Mouse (Mus musculus) liver, embryonic 15.5 days (tissue): Measurements from ENCODE around the gene Chd1l. TPM values are rescaled to one million over a fixed set of nuclear protein-coding genes. Genes with fewer than 3 reads are reported as not detected.

Experiments used
- ATAC-seq: fragments of 200-750 bp; cut with Nextera tagmentation; 2 replicates; pipeline ENCODE4 v1.8.0; 2017; ENCODE audit warnings: moderate number of reproducible peaks, mild to moderate bottlenecking, moderate library complexity; ENCODE audit not compliant: insufficient read depth
- H3K27ac ChIP-seq: fragments of 300-500 bp; sonication (generic); replicated peaks from 2 replicates; pipeline ENCODE4 v1.5.1; 2015; ENCODE audit warnings: mild to moderate bottlenecking, inconsistent platforms
- H3K27me3 ChIP-seq: fragments of 300-500 bp; sonication (generic); 2 replicates; pipeline ENCODE4 v1.6.1; 2015; ENCODE audit warnings: mild to moderate bottlenecking, inconsistent platforms
- H3K36me3 ChIP-seq: fragments of 300-500 bp; sonication (generic); replicated peaks from 2 replicates; pipeline ENCODE4 v1.6.1; 2015; ENCODE audit warnings: moderate library complexity, mild to moderate bottlenecking, inconsistent platforms
- H3K4me1 ChIP-seq: fragments of 300-500 bp; sonication (generic); replicated peaks from 2 replicates; pipeline ENCODE4 v1.6.1; 2015; ENCODE audit warnings: inconsistent platforms
- H3K4me2 ChIP-seq: fragments of 300-500 bp; sonication (generic); 2 replicates; pipeline ENCODE4 v1.6.1; 2015; ENCODE audit warnings: moderate library complexity, mild to moderate bottlenecking, inconsistent platforms
- H3K4me3 ChIP-seq: fragments of 300-500 bp; sonication (generic); replicated peaks from 2 replicates; pipeline ENCODE4 v1.5.1; 2015; ENCODE audit warnings: mild to moderate bottlenecking, inconsistent platforms
- H3K9ac ChIP-seq: fragments of 300-500 bp; sonication (generic); 2 replicates; pipeline ENCODE4 v1.6.1; 2015; ENCODE audit warnings: moderate library complexity, mild to moderate bottlenecking, inconsistent platforms
- H3K9me3 ChIP-seq: fragments of 300-500 bp; sonication (generic); replicated peaks from 2 replicates; pipeline ENCODE4 v1.6.1; 2016; ENCODE audit warnings: inconsistent platforms
- WGBS: fragments of 180-500 bp; shearing (Covaris S2); methylation state at CpG from one replicate; pipeline ENCODE4 v1.1.7; 2015; ENCODE audit warnings: mixed read lengths; ENCODE audit not compliant: insufficient replicate concordance; 5-methylcytosine and 5-hydroxymethylcytosine counted together
- polyA plus RNA-seq: library from polyadenylated mRNA; unstranded; fragments of >200 nt; fragmentation: Nextera tagmentation; extraction: Ambion mirVana; gene quantifications from 2 replicates; pipeline ENCODE4 v1.2.1, GENCODE M21; 2015

The Chd1l gene
- polyA plus RNA-seq, 1 experiment from 2014 or later, result 10.2 TPM

DNA sequence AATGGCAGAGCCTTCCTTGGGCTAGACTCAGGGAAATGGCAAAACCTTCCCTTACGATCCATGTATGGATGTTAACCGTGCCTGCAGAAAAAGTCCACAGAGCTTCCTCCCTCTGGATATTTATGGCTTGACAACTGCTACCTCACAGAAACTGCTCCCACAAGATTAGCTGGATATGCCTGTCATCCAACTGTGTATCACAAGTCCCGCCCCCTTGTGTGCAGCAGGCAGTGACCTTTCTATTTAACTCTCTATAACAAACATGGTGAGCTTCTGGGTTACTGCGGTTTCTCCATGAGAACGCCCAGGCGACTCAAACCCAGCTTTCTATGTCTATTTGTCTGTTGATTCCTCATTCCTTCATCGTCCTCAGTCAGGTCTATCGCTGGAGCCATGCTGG, 7.9 kb upstream of the Chd1l start:
- WGBS, result 68% methylated on average over 8 of the region's 8 CpGs
- Histone ChIP-seq H3K9me3 (no peaks in the 10 kb centered on the region), H3K4me1 (0 out of 2 replicates have a peak, but pooled peaks cover 8% of the 10 kb centered on the region), H3K27ac (no peak overlapping the region), H3K4me3 (no peak overlapping the region), H3K4me2 (no peak overlapping the region), H3K36me3 (no peaks in the 10 kb centered on the region), H3K27me3 (no peaks in the 10 kb centered on the region), H3K9ac (no peak overlapping the region)
- no peak for ATAC-seq

- ATAC-seq, result no peak
- Histone ChIP-seq H3K9ac (no peak overlapping the region), H3K27ac (no peak overlapping the region), H3K4me3 (no peak overlapping the region), H3K4me2 (no peak overlapping the region), H3K27me3 (no peaks in the 10 kb centered on the region), H3K9me3 (no peaks in the 10 kb centered on the region), H3K4me1 (0 out of 2 replicates have a peak, but pooled peaks cover 8% of the 10 kb centered on the region), H3K36me3 (no peaks in the 10 kb centered on the region)
- 82% methylated on average over 18 of the region's 19 CpGs for WGBS
Measured at GRCm38 (mm10) chr3:97617091-97617825, 7.3 kb upstream of the Chd1l start.

GRCm38 (mm10) chr3:97615933-97616332, 5.9 kb upstream of the Chd1l start:
- no peak for ATAC-seq
- H3K4me3 ChIP-seq, result no peak overlapping the region
- H3K9ac ChIP-seq, result no peak overlapping the region
- no peaks in the 10 kb centered on the region for H3K27me3 ChIP-seq
- H3K9me3 ChIP-seq, result no peaks in the 10 kb centered on the region
- 57% methylated on average over 4 of the region's 4 CpGs for WGBS
- H3K36me3 ChIP-seq, result no peaks in the 10 kb centered on the region
- no peak overlapping the region for H3K4me2 ChIP-seq
- H3K27ac ChIP-seq, result no peak overlapping the region
- 0 out of 2 replicates have a peak, but pooled peaks cover 8% of the 10 kb centered on the region for H3K4me1 ChIP-seq

DNA sequence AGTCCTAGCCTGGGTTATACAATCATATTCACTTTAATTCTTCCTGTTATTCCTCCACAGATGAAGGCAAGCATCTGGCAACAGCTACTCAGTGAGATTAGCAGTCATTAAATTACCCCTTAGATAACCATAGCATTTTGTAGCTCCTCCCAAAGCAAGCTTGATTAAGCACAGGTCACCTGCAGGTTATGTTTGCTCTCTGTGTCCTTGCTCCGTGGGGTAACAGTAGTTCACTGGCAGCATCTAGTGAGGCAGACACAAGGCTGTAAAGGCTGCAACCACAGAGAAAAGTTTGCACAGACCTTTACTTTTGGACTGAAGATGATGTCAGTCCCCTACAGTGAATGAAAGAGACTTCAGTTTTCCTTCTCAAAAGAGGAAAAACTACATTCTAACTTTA, 5.2 kb upstream of the Chd1l start:
- H3K36me3 ChIP-seq, result no peaks in the 10 kb centered on the region
- H3K4me2 ChIP-seq, result no peak overlapping the region
- H3K9ac ChIP-seq, result no peak overlapping the region
- 20% methylated on average over 1 of the region's 1 CpGs for WGBS
- H3K27me3 ChIP-seq, result no peaks in the 10 kb centered on the region
- no peak for ATAC-seq
- H3K4me1 ChIP-seq, result peaks cover 13% of the 10 kb centered on the region
- H3K4me3 ChIP-seq, result no peak overlapping the region
- no peak overlapping the region for H3K27ac ChIP-seq
- no peaks in the 10 kb centered on the region for H3K9me3 ChIP-seq

- 74% methylated on average over 6 of the region's 6 CpGs for WGBS
- Histone ChIP-seq H3K4me1 (peaks cover 24% of the 10 kb centered on the region), H3K36me3 (no peaks in the 10 kb centered on the region), H3K27me3 (no peaks in the 10 kb centered on the region), H3K9me3 (no peaks in the 10 kb centered on the region), H3K9ac (no peak overlapping the region), H3K4me2 (no peak overlapping the region), H3K27ac (no peak overlapping the region), H3K4me3 (no peak overlapping the region)
- ATAC-seq, result no peak
Measured at GRCm38 (mm10) chr3:97611021-97611420, 1.0 kb upstream of the Chd1l start.

- peak overlapping the region; percentile 93 for H3K4me2 ChIP-seq
- ATAC-seq, result peak; percentile 23
- H3K4me3 ChIP-seq, result peak overlapping the region; percentile 93
- no peaks in the 10 kb centered on the region for H3K27me3 ChIP-seq
- no peaks in the 10 kb centered on the region for H3K36me3 ChIP-seq
- H3K27ac ChIP-seq, result peak overlapping the region; percentile 85
- WGBS, result 1% methylated on average over 20 of the region's 20 CpGs
- H3K9ac ChIP-seq, result peak overlapping the region; percentile 87
- H3K4me1 ChIP-seq, result peaks cover 22% of the 10 kb centered on the region
- no peaks in the 10 kb centered on the region for H3K9me3 ChIP-seq
Measured at GRCm38 (mm10) chr3:97609201-97609844, 680 bp downstream of the Chd1l start.

GRCm38 (mm10) chr3:97600050-97600832, 9.8 kb downstream of the Chd1l start:
- no peak overlapping the region for H3K4me3 ChIP-seq
- 58% methylated on average over 3 of the region's 3 CpGs for WGBS
- no peak overlapping the region for H3K27ac ChIP-seq
- no peaks in the 10 kb centered on the region for H3K27me3 ChIP-seq
- no peak for ATAC-seq
- no peaks in the 10 kb centered on the region for H3K9me3 ChIP-seq
- peaks cover 24% of the 10 kb centered on the region for H3K36me3 ChIP-seq
- H3K9ac ChIP-seq, result no peak overlapping the region
- no peaks in the 10 kb centered on the region for H3K4me1 ChIP-seq
- no peak overlapping the region for H3K4me2 ChIP-seq

- H3K36me3 ChIP-seq, result peaks cover 14% of the 10 kb centered on the region
- no peaks in the 10 kb centered on the region for H3K9me3 ChIP-seq
- ATAC-seq, result peak; percentile 30; the same call in 1 of the 2 replicates
- no peak overlapping the region for H3K27ac ChIP-seq
- no peak overlapping the region for H3K4me2 ChIP-seq
- no peak overlapping the region for H3K9ac ChIP-seq
- no peaks in the 10 kb centered on the region for H3K4me1 ChIP-seq
- H3K27me3 ChIP-seq, result no peaks in the 10 kb centered on the region
- 67% methylated on average over 8 of the region's 8 CpGs for WGBS
- no peak overlapping the region for H3K4me3 ChIP-seq
Measured at GRCm38 (mm10) chr3:97596796-97597195, 13.2 kb downstream of the Chd1l start.

GRCm38 (mm10) chr3:97595066-97595465, 14.9 kb downstream of the Chd1l start:
- Histone ChIP-seq H3K9ac (no peak overlapping the region), H3K27ac (no peak overlapping the region), H3K4me1 (no peaks in the 10 kb centered on the region), H3K9me3 (no peaks in the 10 kb centered on the region), H3K36me3 (peaks cover 17% of the 10 kb centered on the region), H3K27me3 (no peaks in the 10 kb centered on the region), H3K4me2 (no peak overlapping the region), H3K4me3 (no peak overlapping the region)
- 71% methylated on average over 6 of the region's 6 CpGs for WGBS
- ATAC-seq, result no peak

- ATAC-seq, result no peak
Measured at GRCm38 (mm10) chr3:97594140-97594539, 15.9 kb downstream of the Chd1l start.

DNA sequence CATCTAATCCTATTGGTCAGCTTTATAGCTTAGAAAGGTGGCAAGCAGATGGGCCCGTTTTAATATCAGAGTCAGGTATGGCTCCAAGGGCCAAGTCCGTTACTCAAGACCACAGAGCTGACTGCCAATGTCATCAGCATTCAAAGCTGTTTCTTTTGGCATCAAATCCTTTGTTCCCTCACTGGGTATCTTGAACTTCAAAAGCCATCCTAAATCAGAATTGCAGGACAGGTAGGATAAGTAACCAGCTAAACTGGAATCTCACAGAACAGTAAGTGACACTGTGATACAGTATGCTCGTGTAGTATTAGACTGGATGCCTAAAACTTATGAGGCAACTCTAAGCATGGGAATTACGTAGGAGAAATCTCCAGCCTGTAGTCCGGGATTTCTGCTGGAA, 16.9 kb downstream of the Chd1l start:
- no peaks in the 10 kb centered on the region for H3K9me3 ChIP-seq
- H3K4me2 ChIP-seq, result no peak overlapping the region
- H3K4me1 ChIP-seq, result no peaks in the 10 kb centered on the region
- no peak for ATAC-seq
- H3K4me3 ChIP-seq, result no peak overlapping the region
- no peaks in the 10 kb centered on the region for H3K27me3 ChIP-seq
- H3K36me3 ChIP-seq, result peaks cover 13% of the 10 kb centered on the region
- 88% methylated on average over 5 of the region's 5 CpGs for WGBS
- no peak overlapping the region for H3K27ac ChIP-seq
- no peak overlapping the region for H3K9ac ChIP-seq

More at GRCm38 (mm10) chr3:97594140-97594539, 15.9 kb downstream of the Chd1l start:
- H3K4me3 ChIP-seq, result no peak overlapping the region
- H3K4me1 ChIP-seq, result no peaks in the 10 kb centered on the region
- no peak overlapping the region for H3K27ac ChIP-seq
- WGBS, result 66% methylated on average over 13 of the region's 13 CpGs
- H3K9me3 ChIP-seq, result no peaks in the 10 kb centered on the region
- peaks cover 12% of the 10 kb centered on the region; the same call in 1 of the 2 replicates for H3K36me3 ChIP-seq
- H3K27me3 ChIP-seq, result no peaks in the 10 kb centered on the region
- H3K9ac ChIP-seq, result no peak overlapping the region
- no peak overlapping the region for H3K4me2 ChIP-seq
